8 mouse cellular contexts compared by ENCODE assay signal in the genomic region with DNA sequence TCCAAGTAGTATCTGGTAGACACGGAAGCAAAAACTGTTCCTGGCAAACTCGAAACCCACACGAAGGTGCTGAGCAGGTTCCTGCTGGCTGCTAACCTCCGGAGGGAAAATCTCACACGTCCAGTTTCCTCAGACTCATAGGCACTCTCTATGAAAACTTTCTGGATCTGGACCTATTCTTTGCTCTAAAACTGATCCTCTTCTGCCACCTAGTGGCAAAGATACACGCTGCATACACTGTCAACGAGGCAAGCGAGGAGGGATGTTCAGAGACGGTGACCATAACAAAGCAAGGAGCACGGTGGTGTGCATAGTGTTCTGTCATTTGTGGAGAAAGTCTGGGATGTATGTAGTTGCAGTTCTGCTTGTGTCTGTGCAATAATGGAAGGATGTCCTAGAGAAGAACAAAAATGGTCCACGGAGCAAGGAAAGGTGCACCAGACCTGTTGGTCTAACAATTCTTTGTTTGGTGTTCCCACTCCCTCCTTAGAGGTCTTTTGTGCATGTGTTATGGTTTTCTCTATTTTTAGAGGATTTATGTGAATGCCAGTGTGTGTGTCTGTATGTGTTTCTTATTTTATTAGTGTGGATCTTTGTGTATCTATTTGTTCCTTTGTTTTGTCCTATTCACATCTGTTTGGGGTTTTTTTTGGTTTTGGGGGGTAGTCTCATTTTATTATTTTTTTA. TPM values are rescaled to one million over a fixed set of nuclear protein-coding genes. Genes with fewer than 3 reads are reported as not detected.
DNase-seq lines count a peak whose midpoint lies in the region; ATAC-seq and TF ChIP-seq lines count a peak whose summit lies in the region.

No protein-coding gene starts in this region.

- ATAC-seq in G1E (ENCODE audit: extremely low read depth, insufficient number of reproducible peaks, low FRiP score, poor library complexity, severe bottlenecking): peak; percentile 57; the same call in 1 of the 2 replicates
- peak; percentile 95 for ATAC-seq in frontal cortex, adult (ENCODE audit: low TSS enrichment)
- ATAC-seq in kidney, embryonic 15.5 days (replicated peaks; ENCODE audit: low FRiP score): peak; percentile 94
- no peak for ATAC-seq in liver, embryonic 14.5 days (ENCODE audit: insufficient read depth)

- TF ChIP-seq EP300 in liver, embryonic 14.5 days (IDR thresholded peaks at IDR 0.05; ENCODE audit: low read depth): no peak

- peak; percentile 73; the same call in 1 of the 2 replicates for TF ChIP-seq CTCF in G1E (IDR thresholded peaks at IDR 0.05; ENCODE audit: low read depth, low read length)
- peak; percentile 82 for TF ChIP-seq CTCF in liver, embryonic 14.5 days (IDR thresholded peaks at IDR 0.05; ENCODE audit: low read depth)
- TF ChIP-seq CTCF in olfactory bulb, adult 2 months (IDR thresholded peaks at IDR 0.05; ENCODE audit: insufficient read depth, low read depth, low read length): 0 out of 2 replicates have a peak, but pooled peaks have one; percentile 33

- H3K27me3 ChIP-seq in G1E (ENCODE audit: insufficient read depth, low read length): no peaks in the 10 kb centered on the region
- H3K27me3 ChIP-seq in kidney, embryonic 15.5 days: no peaks in the 10 kb centered on the region
- no peaks in the 10 kb centered on the region for H3K27me3 ChIP-seq in liver, embryonic 14.5 days (ENCODE audit: control insufficient read depth, insufficient read depth, low read length)

- H3K4me3 ChIP-seq in G1E (ENCODE audit: low read depth, low read length): no peak overlapping the region
- no peak overlapping the region for H3K4me3 ChIP-seq in kidney, embryonic 15.5 days (replicated peaks)
- no peak overlapping the region for H3K4me3 ChIP-seq in liver, embryonic 14.5 days (ENCODE audit: insufficient read depth in 1 of 2, low read depth in 2 of 2, low read length in 2 of 2)
- H3K4me3 ChIP-seq in olfactory bulb, adult 2 months (ENCODE audit: insufficient read depth, low read depth, low read length): no peak overlapping the region

- TF ChIP-seq POLR2A in olfactory bulb, adult 2 months (IDR thresholded peaks at IDR 0.05; ENCODE audit: insufficient read depth, low read depth, low read length): no peak

- peak; percentile 76 for DNase-seq in 3T3-L1 (ENCODE audit: low read depth, low spot score)
- DNase-seq in G1E (ENCODE audit: low spot score): peak; percentile 2
- DNase-seq in cerebellum, adult 8-10 months: peak; percentile 50
- DNase-seq in liver, embryonic 14.5 days (ENCODE audit: low read depth in 3 of 3, low spot score in 3 of 3): peak; percentile 2 to 10 (median 4)
- no peak for DNase-seq in T-cell, adult 2 months (ENCODE audit: low spot score)

- WGBS in kidney, embryonic 15.5 days: 10% methylated on average over 11 of the region's 11 CpGs
- whole genome bisulfite sequencing in liver, embryonic 14.5 days (ENCODE audit: insufficient replicate concordance): 9% methylated on average over 11 of the region's 11 CpGs
- 6% methylated on average over 11 of the region's 11 CpGs for WGBS in olfactory bulb, adult 2 months

- no peaks in the 10 kb centered on the region for H3K4me1 ChIP-seq in G1E (ENCODE audit: insufficient read depth, low read depth, low read length)
- no peaks in the 10 kb centered on the region for H3K4me1 ChIP-seq in kidney, embryonic 15.5 days
- H3K4me1 ChIP-seq in liver, embryonic 14.5 days (replicated peaks; ENCODE audit: control insufficient read depth in 2 of 2, insufficient read depth in 2 of 2, low read length in 1 of 2): no peaks in the 10 kb centered on the region
- no peaks in the 10 kb centered on the region for H3K4me1 ChIP-seq in olfactory bulb, adult 2 months (ENCODE audit: control insufficient read depth, insufficient read depth, low read length)

- H3K27ac ChIP-seq in kidney, embryonic 15.5 days: no peak overlapping the region
- no peak overlapping the region for H3K27ac ChIP-seq in liver, embryonic 14.5 days
- H3K27ac ChIP-seq in olfactory bulb, adult 2 months (ENCODE audit: insufficient read depth, low read depth, low read length): no peak overlapping the region

- H3K4me2 ChIP-seq in kidney, embryonic 15.5 days: peak overlapping the region; percentile 20; the same call in 1 of the 2 replicates
- no peak overlapping the region for H3K4me2 ChIP-seq in liver, embryonic 14.5 days (ENCODE audit: low read depth)

- H3K36me3 ChIP-seq in G1E (replicated peaks): no peaks in the 10 kb centered on the region
- H3K36me3 ChIP-seq in kidney, embryonic 15.5 days: no peaks in the 10 kb centered on the region
- no peaks in the 10 kb centered on the region for H3K36me3 ChIP-seq in liver, embryonic 14.5 days (replicated peaks; ENCODE audit: control insufficient read depth, insufficient read depth, low read depth)

- H3K9me3 ChIP-seq in G1E (replicated peaks): no peaks in the 10 kb centered on the region
- no peaks in the 10 kb centered on the region for H3K9me3 ChIP-seq in kidney, embryonic 15.5 days (replicated peaks)
- no peaks in the 10 kb centered on the region for H3K9me3 ChIP-seq in liver, embryonic 14.5 days (ENCODE audit: control insufficient read depth, low read length)

- no peak overlapping the region for H3K9ac ChIP-seq in kidney, embryonic 15.5 days
- H3K9ac ChIP-seq in liver, embryonic 14.5 days (replicated peaks): no peak overlapping the region

RNA-seq across cellular contexts. Expression of gene Siglech, which starts 57.0 kb away (rescaled TPM):
- total RNA-seq in G1E (2014; fragmentation: Nextera tagmentation): not detected in 2 replicates
- 0.06 and 0.16 TPM in 2 replicates for total RNA-seq in G1E (2017)
- polyA plus RNA-seq in G1E (2012): not detected in 2 replicates
- 0.19 and 0.21 TPM in 2 replicates for polyA plus RNA-seq in kidney, embryonic 15.5 days (2015; fragmentation: Nextera tagmentation; extraction: Ambion mirVana)
- 0.17 and 0.25 TPM in 2 replicates for polyA plus RNA-seq in liver, embryonic 14.5 days (2012; rRNA removed)
- 0.24 and 0.42 TPM in 2 replicates for polyA plus RNA-seq in liver, embryonic 14.5 days (2014; fragmentation: Nextera tagmentation; extraction: Ambion mirVana)
- not detected in 2 replicates for polyA plus RNA-seq in olfactory bulb, adult 2 months (2012; ENCODE audit: insufficient read depth, insufficient read length, low replicate concordance, missing spikeins)
